Mouse (Mus musculus) kidney, adult 2 months (tissue): ENCODE measurements around the gene Nr0b2.

ENCODE experiments used
- CTCF ChIP-seq: fragments of 200-500 bp; conservative IDR thresholded peaks from 2 replicates; pipeline ENCODE4 v1.5.1; 2011; ENCODE audit warnings: low read depth, mild to moderate bottlenecking, control low read depth, low read length, moderate library complexity, mixed read lengths; ENCODE audit not compliant: insufficient read depth, insufficient read length
- POLR2A ChIP-seq: fragments of 200-500 bp; IDR thresholded peaks from one replicate; pipeline ENCODE4 v1.6.1; 2011; ENCODE audit warnings: low read depth, low read length, control low read depth

DNA sequence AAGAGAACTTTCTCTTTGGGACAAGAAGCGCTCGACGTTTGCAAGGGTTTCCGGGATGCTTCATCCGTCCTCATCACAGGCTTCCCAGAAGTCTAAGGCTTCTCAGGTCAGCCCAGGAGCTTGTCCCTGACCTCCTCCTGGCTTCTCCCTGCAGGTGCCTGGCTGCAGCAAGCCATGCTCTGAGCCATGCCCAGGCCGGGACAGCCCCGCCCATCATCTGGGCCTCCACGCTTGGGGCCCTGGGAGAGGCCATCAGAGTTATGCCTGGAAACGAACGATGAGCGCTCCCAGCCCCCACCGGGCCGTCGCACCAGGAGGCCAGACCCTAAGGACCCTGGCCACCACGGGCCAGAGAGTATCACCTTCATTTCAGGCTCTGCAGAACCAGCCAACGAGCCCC, 25.4 kb upstream of the Nr0b2 start:
- TF ChIP-seq POLR2A (no peak), CTCF (no peak)
